Mouse (Mus musculus): Measurements from ENCODE around the gene Msi2.

The Msi2 gene

DNA sequence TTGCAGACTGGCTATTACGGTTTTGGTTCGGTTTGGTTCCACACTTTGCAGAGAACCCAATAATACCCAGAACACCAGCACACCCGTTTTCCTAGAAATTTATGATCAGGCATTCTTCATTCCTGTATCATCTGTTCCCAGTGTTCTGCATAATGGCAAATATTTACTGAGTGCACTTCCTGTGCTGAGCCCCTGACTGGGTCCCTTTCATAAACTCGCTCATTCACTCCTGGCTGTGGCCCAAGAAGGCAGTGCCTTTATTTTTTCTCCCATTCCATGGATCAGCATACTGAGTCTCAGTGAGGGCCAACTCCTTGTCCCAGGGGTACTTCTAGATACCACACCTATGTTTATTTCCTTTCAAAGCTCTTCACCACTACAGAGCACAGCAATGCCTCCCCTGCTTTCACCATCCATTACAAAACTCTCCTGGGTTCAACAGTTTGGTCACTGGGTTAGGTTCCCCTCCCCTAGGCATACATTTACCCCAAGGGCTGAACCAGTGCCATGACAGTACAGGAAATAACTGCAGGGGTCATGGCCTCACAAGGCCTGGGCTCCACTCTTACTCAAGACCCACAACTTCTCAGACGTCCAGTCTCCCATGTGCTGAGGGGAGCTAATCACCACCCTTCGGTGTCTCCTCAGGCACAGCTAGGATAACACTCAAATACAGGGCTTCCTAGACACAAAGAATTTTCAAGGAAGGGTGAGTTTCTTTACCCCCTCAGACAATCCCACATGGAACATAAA, 160.3 kb downstream of the Msi2 start:
- no peak for DNase-seq

DNA sequence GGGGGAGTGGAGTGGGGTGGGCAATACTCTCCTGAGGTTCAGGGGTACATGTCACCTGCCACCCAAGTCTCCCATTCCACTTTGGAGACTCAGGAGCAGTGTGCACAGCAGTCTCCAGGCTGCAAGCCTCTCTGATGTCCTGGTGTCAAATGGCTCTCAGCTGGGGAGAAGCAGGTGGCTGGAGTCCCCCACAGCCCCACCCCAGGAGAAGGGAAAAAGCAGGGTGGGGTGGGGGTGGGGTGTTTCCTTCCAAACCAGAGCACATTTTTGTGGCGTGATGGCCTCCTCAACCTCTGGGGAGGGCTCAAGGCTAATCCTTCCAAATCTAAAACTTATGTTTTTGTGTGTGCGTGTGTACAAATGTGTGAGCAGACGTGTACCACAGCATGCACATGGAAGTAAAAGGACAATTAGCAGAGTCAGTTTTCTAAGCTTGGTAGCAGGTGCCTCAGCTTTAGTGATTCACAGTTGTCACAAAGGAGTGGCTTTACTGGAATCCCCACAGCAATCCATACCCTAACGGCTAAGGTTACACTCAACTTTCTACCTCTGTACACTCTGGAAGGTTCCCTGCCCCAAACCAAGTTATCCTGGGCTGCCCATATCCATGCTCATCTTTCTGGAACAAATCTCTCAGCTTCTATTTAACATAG, 161.1 kb downstream of the Msi2 start:
- no peak for DNase-seq

DNA sequence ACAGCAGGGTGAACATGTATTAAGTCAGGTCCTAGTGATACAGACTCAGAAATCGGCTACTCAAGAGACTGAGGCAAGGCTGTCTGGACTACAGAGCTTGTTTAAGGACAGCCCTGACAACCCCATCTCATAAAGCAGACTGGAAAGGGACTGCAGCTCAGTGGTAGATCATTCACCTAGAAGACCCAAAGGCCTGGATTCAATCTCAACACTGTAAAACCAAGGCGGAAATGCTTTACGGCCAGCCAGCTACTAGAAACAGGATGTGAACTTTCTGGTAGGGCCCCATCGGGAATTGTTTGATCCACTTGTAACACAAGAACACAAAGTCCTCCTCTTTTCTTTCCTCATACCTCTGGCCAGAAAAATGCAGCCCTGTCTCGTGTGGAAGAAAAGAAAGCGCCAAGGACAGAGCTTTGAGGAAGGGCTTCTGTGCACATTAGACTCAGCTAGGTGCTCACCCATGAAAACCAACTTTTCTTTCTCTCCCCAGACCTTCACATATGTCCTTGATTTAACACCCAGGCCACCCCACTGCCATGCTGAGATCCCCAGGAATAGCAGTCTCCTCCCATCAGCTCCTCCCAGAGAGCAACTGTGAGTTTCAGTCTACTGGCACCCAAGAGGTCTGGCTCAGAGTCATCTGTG, 162.3 kb downstream of the Msi2 start:
- DNase-seq, result no peak

DNA sequence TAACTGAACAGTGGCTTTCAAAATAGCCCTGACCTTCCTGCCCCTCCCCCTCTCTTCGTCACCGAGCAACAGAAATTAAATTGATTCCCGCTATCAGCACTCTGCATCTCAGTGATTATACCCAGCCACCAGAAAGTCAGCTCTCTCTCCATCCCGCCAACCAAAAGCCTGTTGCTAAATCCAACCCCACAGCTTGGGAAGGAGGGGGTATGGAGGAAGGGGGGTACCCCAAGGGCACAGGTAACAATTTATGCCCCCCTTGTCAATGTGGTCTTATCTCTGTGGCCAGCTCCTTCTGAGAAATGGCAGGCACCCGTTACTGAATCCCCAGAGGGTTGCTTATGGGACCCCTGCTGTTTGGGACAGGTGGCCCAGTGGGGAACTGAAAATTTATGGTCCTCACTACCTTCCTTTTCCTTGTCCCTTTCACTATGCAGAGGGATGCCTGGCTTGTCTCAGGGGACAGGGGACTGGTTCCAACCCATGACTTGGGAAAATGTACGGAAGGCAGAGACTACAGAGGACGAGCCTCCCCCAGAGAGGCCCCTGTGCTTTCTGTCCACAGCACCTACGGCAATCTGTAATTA, 163.0 kb downstream of the Msi2 start:
- no peak for DNase-seq

DNA sequence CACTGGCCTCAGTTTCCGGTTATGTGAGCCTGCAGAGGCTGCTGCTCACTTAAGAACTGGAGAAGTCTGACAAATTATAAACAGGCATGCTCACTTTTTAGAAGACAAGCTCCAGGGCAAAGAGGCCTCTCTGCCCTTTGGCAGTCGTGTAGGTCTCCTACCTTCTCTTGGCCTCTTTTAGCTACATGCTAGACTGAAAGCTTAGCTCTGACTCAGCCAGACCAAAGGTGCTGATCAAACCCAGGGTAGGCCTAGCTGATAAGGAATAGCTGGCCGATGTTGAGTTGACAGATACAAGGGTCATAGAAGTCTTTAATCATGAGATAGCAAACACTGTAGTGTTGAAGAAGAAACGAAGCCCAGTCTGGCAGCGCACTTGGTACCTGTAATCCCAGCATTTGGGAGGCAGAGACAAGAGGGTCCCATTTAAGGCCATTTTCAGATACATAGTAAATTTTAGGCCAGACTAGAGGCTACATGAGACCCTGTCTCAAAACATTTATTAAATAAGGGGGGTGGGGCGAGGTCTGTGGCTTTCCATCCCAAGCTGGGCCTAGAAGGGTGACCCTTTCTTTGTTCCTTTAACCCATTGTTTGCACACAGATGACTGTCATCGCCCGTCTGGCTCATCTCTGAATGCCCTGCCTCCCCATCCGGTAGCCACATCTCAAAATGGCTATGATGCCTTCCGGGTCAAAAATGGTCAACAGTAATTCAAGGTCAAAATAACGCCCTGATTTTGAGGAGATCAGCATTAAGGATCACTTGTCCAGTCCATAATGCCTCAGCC, 164.6 kb downstream of the Msi2 start:
- DNase-seq, result peak; percentile 48

DNA sequence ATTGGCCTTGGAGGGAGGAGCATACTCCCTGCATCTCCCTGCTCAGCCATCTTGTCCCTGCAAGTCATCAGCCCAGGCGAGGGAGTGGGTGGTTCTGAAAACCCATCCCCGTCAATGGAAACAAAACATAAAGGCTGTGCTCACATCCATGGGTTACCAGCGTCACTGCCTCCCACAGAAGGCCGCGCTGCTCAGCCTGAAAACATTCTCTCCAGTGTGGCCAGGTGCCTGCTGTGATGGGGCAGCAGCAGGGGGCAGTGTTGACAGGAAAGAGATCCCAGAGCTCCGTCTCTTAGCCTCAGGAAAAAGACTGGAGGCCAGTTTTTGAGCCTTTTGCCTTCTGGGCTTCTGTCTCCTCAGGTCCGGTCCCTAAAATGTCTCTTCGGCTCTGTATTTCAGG, 165.3 kb downstream of the Msi2 start:
- DNase-seq, result peak; percentile 62

DNA sequence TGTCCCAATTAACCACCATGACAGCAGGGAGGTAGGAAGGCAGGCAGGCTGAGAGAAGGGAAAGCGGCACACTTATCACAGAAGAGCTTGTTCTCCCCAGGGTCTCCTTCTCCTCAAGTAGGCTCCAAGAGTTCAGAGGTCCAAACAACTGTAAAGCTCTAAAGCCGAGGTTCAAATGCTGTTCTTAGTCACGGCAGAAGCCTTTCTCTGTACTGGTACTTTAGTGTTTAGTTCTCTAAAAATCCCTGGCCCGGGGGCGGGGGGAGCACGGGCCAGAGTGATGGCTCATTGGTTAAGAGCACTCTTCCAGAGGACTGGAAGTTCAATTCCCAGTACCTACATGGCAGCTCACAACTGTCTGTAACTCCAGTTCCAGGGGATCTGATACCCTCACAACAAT, 165.9 kb downstream of the Msi2 start:
- no peak for DNase-seq

DNA sequence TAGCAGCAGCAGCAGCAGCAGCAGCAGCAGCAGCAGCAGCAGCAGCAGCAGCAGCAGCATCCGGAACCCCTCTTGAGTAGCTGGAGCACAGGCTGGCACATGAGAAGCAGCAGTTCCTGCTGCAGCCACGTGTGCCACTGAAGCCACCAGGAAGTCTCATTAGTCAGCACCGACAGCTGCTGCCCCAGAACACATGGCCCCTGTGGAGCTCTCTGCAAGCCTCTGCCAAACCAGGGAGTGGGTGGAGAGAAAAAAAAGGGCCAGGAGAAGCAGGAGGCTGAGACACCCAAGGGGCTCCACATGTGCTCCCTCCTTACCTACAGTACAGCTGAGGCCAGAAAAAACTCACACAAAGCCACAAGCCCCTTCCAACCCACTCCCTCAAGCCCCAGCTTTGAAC, 167.3 kb downstream of the Msi2 start:
- peak; percentile 36 for DNase-seq

DNA sequence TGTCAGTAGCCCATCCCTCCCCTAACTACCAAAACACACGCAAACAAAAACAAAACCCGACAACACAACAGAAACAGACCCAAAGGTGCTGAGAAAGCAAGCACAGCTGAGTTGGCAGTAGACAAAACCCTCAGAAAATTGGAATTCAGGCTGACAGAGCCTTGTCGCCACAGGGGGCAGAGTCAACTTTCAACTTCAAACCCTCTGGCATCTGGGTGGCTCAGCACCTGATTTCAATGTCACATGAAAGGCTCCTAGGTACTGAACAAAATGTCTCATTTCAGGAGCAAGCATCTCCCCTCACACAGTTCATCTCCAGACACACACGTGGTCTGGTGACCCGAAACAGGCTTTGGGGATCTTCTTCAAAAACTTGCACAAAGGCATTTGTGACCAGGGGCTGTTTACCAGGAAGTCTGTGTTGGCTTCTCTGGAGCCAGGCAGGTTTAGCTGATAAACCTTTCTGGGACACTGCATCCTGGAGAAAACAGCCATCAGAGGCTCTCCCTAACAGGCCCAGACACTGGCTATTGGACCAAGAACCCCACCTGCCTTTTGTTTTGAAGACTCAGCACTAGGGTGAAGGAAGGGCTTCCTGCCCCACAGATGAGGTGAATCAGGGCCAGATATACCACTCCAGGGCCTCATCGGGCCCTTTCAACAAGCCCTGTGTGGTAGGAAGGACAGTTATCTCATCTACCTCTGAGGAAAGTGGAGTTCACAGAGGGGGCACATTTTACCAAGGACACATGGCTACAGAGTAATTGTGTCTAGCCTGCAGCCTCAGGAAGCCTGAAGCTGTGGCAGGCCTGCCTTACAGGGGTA, 168.0 kb downstream of the Msi2 start:
- DNase-seq, result no peak

DNA sequence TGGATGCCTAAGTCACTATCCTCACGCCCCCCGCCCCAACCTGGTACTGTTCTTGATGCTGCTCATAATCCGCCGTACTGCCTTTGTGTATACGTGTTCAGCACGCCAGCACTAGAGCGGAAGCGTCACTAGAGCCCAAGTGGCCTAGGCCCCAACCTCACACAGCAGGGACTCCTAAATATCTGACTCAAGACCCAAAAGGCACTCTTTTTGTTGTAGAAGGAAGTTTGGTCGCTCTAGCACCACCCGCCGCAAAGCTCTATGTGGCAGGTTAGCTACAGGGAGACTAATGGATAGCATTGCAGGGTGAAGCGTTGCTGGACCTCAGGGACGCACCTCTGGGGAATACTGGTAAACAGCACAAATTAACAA, 168.8 kb downstream of the Msi2 start:
- DNase-seq, result no peak

DNA sequence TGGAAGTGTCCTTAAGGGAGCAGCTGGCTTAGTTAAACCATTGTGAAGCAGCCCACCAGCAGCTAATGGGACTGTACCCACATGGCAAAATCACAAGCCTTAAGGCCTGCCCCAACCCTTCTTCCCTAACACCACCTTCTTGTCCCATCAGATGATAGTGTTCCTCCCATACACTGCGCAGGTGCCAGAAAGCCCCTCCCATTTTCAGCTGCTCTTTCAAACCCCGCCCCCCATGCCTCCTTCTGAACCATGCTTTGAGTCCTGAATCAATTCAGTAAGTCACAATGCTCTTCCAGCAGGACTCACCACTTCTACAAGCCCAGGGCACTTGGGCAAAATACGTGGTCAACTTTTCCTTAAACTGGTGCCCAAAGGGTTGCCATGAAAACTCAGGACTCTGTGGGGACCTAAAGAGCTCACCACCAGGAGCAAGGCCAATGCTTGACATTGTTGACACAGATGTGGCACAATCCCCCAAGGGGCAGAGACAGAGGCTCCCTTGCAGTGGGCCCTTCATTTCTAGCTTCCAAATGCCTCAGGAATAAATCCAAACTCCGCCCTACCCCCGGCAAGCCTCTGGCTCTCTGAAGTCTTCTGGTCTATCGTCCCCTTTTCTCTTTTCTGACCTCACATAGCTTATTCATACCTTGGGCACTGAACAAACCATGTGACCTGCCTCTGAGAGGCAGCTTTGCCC, 169.3 kb downstream of the Msi2 start:
- DNase-seq, result no peak

DNA sequence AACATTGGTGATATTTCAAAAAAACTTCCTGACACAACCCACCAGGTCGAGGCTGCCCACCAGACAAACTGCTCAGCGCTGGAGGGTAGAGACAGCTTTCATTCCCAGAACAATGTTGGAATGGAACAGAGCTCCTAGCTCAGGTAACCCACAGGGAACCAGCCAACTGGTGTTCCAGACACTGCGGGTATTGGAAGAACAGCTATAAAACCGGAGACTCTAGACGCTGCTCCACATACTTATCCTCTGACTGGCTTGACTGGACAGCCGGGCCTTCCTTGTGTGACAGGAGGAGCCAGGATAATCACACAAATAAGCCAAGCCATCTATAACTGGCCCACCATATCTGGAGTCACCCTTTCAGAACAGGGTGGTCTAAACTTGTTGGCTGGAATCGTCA, 169.9 kb downstream of the Msi2 start:
- DNase-seq, result no peak

DNA sequence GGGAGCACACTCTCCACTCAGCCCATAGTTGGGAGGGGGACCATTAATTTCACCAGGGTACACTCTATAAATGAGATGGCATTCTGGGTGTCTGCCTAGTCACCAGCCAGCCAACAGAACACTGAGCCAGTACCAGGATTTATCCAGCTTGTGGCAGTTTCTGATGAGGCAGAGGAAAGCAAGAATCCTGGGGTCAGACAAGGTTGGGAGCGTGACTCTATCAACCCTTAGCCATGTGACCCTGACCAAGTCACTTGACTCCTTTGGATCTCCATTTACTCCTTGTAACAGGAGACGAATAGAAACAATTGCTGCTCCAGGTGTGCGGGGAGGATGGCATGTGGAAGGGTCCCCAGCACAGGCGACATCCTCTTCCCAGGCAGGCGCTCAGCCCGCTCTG, 174.5 kb downstream of the Msi2 start:
- DNase-seq, result no peak

DNA sequence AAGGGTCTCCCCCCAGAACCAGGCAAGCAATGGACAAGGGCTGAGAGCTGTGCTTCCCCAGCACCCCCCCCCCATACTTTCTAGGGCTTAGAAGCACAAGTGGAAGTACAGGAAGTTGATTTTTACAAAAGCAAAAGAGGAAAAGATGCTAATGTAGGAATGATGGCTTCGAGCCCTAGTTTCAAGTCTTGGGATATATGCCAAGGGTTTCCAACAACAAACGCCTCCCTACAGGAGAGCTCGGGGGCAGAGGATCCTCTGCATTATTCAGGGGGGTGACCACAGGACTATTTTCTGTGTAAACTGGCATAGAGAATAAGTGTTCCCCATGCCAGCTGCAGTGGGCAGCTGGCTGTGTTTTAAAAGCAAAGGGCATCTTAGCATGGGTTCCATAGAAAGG, 175.5 kb downstream of the Msi2 start:
- no peak for DNase-seq

DNA sequence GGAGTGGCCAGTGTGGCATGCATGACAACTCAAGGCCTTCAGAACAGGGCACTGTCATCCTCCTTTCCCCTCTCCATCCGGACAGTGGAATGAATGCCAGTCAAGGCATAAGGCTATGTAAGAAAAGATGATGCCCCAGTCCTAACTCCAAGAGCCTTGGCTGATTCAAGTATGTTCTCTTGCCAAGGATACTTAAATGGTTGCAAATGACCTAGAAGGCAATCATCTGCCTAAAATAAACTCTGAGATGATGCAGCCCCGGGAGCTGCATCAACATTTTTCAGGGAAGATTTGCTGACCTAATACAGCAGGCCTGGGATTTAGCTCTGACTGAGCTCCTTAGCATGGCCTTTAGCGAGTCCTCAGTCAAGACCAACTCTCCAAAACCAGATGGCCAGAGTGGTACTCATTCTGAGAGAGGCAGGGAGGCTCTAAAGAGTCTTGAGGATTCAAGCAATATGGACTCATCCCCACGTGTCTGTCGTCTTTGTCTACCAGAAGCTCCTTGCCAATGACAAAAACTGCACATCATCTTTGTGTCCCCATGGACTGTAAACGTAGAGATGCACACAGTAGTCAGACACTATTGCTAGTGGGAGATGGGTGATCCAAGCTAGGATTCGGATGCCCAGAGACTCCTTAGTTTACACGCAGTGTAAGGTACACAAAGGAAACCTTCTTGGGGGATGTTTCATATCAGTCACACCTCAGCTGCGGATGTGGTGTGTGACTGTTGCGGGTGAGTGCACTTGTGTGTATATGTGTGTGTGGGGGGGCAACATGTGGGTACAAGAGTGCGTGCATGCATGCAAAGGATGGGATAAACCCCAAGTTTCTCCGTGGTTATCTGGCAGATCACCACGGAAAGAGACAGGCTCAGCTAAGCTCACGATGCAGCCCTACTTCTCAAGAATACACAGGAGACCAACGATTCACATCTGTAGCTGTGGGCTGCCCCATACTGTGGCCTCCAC, 176.4 kb downstream of the Msi2 start:
- DNase-seq, result no peak

DNA sequence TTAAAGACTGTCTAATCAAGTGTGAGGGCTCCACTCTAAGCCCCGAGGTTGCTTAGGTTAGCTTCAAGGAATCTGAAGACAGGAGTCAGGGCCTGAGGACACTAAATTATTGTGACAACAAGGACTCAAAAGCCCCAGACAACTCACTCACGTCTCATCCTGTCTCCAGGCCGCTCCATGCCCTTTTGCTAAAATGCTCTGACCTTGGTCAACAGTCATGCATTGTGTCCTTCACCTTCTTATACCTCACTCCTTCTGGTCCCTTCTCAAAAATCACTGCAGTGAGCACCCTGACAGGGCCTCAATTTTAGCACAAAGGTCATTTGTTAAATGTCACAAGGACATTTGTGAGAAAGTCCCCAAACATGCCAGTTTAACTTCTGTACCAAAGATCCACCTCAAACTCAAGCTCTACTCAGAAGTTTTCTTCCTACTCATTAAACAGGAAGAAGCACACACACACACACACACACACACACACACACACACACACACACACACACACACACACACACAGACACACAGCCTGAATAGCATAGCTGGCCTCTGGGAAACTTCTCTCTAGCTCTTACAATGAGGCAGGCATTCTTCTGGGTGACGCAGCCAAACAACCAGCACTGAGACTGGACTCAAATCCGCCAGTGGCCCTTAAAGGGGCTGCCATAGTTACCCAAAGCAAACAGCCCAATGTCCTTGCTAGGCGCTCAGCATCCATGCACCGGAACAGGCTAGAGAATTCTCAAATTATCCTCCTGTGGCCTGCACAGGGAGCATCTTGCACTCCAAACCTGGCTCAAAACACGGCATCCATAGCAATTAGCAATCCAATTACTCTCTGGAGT, 178.5 kb downstream of the Msi2 start:
- DNase-seq, result no peak

DNA sequence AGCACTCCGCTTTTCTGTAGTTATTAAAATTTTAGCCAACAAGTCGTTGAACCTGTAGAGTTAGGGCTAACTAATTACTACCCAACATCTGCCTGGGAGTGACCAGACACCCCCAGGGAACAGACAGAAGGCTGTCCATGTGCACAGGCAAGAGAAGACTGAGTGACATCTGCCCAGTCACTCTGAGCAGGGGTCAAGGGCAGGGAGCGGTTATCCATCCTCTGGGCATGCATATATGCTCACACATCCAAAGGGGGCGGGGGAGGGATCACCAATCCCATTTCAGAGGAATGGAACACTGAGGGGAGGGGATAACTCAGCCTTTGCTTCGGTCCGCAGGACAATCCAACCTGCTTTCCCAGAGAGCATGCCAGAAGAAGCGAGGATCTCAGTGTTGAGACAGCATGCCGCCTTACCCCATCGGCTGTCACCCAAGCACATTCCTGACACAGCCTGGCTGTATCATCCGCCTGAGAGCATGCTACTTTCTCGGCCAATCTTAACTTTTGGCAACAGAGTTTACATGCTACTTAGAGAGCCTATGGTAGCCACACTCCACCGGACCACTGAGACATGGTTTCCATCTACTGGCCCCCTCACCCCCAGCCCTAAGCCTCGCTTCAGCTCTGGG, 179.5 kb downstream of the Msi2 start:
- DNase-seq, result no peak

DNA sequence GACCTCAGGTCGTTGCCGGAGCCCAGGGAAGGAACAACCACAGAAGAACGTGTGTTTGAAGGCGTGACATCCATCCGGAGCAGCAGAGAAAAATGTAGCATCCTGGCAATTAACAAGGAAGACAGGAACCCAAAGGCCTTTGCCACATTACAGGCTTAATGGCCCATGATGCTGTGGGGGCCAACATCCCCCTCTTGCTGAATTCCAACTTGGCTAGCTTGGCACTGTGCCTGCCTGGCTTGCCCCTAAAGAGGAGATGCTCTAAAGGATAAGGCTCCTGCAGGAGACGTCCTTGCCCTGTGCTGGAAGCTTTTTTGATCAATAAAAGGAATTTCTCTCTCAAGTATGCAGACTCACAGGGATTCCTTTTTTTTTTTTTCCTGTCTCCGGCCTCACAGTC, 181.0 kb downstream of the Msi2 start:
- DNase-seq, result no peak

DNA sequence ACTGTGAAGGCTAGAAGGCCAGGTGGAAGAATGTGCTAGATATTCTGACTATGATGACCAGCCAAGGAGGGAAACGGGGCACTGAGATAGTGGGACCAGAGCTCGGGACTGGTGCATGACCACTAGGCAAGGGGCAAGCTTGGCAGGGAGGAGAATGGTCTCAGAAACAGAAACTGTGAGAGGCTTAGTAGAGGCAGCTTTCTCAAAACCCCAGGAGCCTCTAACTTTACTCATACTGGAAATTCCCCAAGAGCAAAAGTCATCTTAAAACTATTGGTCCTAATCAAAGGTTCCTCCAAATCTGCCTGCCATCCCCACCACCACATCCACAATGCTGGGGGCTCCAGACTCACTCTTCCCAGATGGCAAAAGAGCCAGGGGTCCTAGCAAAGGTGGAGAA, 181.5 kb downstream of the Msi2 start:
- no peak for DNase-seq
